ENCODE assay signal across 10 mouse cellular contexts in genomic region chr19:30157031-30157687, GRCm38 (mm10). TPM values are rescaled to one million over a fixed set of nuclear protein-coding genes. Genes with fewer than 3 reads are reported as not detected.
DNase-seq lines count a peak whose midpoint lies in the region; ATAC-seq lines count a peak whose summit lies in the region.
"Had no signal": no experiment of that assay in that cellular context is flagged by ENCODE, and none has a peak within 500 bp of the region (broad histone marks: within the 10 kb centered on the region; RNA-seq: fewer than 3 reads in every experiment).

No protein-coding gene starts in this region.

- H3K4me2 ChIP-seq in liver, embryonic 16.5 days (ENCODE audit: low read depth, low read length) = no peak overlapping the region
- H3K4me2 ChIP-seq in heart, embryonic 12.5 days = no peak overlapping the region
- H3K4me2 ChIP-seq: limb, embryonic 15.5 days had no signal

- DNase-seq in heart, adult 11 months = peak; percentile 76
- no peak for DNase-seq in heart, adult 9 months (ENCODE audit: low spot score in 2 of 2)
- DNase-seq in layer of hippocampus, adult 8-10 months (ENCODE audit: low spot score in 2 of 2) = peak; percentile 61 to 62
- peak; percentile 38 for DNase-seq in telencephalon, adult 2 months (ENCODE audit: low read depth, low spot score)
- no peak for DNase-seq in adrenal gland, postnatal 4 days (ENCODE audit: low spot score in 2 of 2)
- DNase-seq: gastrocnemius, adult 2 months had no signal

- H3K4me1 ChIP-seq in liver, embryonic 16.5 days (ENCODE audit: control insufficient read depth, low read depth, low read length) = peaks cover 4% of the 10 kb centered on the region; the same call in 1 of the 2 replicates
- no peaks in the 10 kb centered on the region for H3K4me1 ChIP-seq in heart, embryonic 12.5 days (replicated peaks)
- H3K4me1 ChIP-seq: limb, embryonic 15.5 days had no signal

- 60% methylated on average over 12 of the region's 12 CpGs for WGBS in liver, embryonic 16.5 days (ENCODE audit: insufficient replicate concordance)
- 78% methylated on average over 12 of the region's 12 CpGs for WGBS in heart, embryonic 12.5 days

- no peaks in the 10 kb centered on the region for H3K27me3 ChIP-seq in liver, embryonic 16.5 days (ENCODE audit: control insufficient read depth, insufficient read depth, low read depth, low read length)
- H3K27me3 ChIP-seq in heart, embryonic 12.5 days (replicated peaks) = no peaks in the 10 kb centered on the region
- H3K27me3 ChIP-seq: limb, embryonic 15.5 days had no signal

- H3K36me3 ChIP-seq in liver, embryonic 16.5 days (ENCODE audit: control insufficient read depth, insufficient read depth) = no peaks in the 10 kb centered on the region
- no peaks in the 10 kb centered on the region for H3K36me3 ChIP-seq in heart, embryonic 12.5 days
- H3K36me3 ChIP-seq: limb, embryonic 15.5 days had no signal

- peak; percentile 75 for ATAC-seq in liver, embryonic 16.5 days (ENCODE audit: low read depth)
- no peak for ATAC-seq in granulocyte monocyte progenitor cell, adult 5-6 weeks (replicated peaks; ENCODE audit: poor library complexity, severe bottlenecking)
- ATAC-seq in heart, embryonic 12.5 days (ENCODE audit: insufficient number of reproducible peaks, low FRiP score) = no peak

- peak overlapping the region; percentile 62 for H3K27ac ChIP-seq in liver, embryonic 16.5 days (ENCODE audit: low read length)
- no peak overlapping the region for H3K27ac ChIP-seq in heart, embryonic 12.5 days (ENCODE audit: poor library complexity, severe bottlenecking)
- H3K27ac ChIP-seq: gastrocnemius, adult 2 months; limb, embryonic 15.5 days had no signal

- H3K9me3 ChIP-seq in liver, embryonic 16.5 days (replicated peaks; ENCODE audit: control insufficient read depth, low read length) = no peaks in the 10 kb centered on the region
- no peaks in the 10 kb centered on the region for H3K9me3 ChIP-seq in heart, embryonic 12.5 days (replicated peaks)
- H3K9me3 ChIP-seq: limb, embryonic 15.5 days had no signal

- no peak overlapping the region for H3K4me3 ChIP-seq in liver, embryonic 16.5 days (ENCODE audit: low read depth, low read length)
- no peak overlapping the region for H3K4me3 ChIP-seq in heart, embryonic 12.5 days
- H3K4me3 ChIP-seq: gastrocnemius, adult 2 months; limb, embryonic 15.5 days had no signal

- no peak overlapping the region for H3K9ac ChIP-seq in liver, embryonic 16.5 days (ENCODE audit: low read depth, low read length)
- H3K9ac ChIP-seq in heart, embryonic 12.5 days = no peak overlapping the region
- H3K9ac ChIP-seq: limb, embryonic 15.5 days had no signal

RNA-seq across cellular contexts. Expression of gene Gldc, which starts 18.1 kb away (rescaled TPM):
- total RNA-seq in layer of hippocampus, adult 8-10 months (2022) = 10 to 100 TPM; 33.3 to 36.0 (median 34.8) TPM
- polyA plus RNA-seq in liver, embryonic 16.5 days (2015; fragmentation: Nextera tagmentation; extraction: Ambion mirVana) = 25.6 and 28.5 TPM in 2 replicates
- total RNA-seq in granulocyte monocyte progenitor cell, adult 5-6 weeks (2014; fragmentation: Nextera tagmentation) = not detected in 2 replicates
- not detected in 2 replicates for total RNA-seq in granulocyte monocyte progenitor cell, adult 5-6 weeks (2017)
- total RNA-seq in adrenal gland, postnatal 4 days (2021) = 1 to 10 TPM; 2.2 to 7.9 TPM
- polyA plus RNA-seq in heart, embryonic 12.5 days (2016; fragmentation: Nextera tagmentation; extraction: Ambion mirVana) = 4.7 and 4.9 TPM in 2 replicates

Comparison
In these comparisons a context has a peak if more than half of its experiments do, and no peak if none do; other contexts are left out.
1. DNase-seq: peak in heart, adult 11 months (single experiment), layer of hippocampus, adult 8-10 months (2 of 2) and telencephalon, adult 2 months (single experiment); none in heart, adult 9 months (0 of 2) and adrenal gland, postnatal 4 days (0 of 2).